Mouse (Mus musculus): Measurements from ENCODE around the gene Wars2.

Wars2 gene

DNA sequence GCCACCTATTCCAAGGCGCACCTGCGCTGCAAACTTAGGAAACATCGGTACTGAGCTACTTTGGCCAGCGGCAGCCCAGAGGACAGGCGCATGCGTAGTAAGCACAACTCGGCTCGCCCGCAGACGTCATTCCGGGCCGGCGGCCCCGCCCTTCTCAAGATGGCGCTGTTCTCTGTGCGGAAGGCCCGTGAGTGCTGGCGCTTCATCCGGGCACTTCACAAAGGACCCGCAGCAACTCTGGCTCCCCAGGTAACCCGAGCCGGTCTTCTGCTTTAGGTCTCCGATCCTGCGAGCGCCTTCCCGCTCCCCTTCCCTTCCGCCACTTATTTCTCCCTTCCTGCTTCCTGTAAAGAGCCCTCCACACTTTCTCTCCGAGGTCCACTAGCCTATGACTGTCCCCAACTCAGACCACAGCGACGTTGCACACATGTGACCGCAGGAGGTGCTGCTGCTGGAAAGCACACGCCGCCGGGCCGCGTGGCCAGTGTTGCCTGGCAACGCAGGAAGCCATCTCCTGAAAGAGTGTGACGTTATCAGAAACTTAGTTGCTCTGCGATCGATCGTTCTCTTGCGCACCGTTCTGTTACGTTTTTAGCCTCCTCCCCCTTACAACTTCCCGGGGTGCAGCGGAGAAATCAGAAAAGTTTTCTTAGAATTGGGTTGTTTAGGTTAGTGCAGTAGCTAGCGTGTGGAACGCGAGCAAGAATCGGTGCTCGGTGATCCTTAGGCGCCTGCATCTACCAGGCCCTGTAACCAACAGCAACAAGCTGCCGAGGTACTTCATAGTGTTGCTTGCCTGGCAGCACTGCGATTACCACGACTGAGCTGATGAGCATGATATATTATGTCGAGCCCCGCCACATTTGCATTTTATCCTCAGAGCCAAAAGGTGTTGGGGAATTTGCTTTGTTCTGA is at the start of gene Wars2:
Wars2 (plus strand) TSS at position 129 of the 915 bp plus-strand sequence.
- peak; percentile 94 for DNase-seq

DNA sequence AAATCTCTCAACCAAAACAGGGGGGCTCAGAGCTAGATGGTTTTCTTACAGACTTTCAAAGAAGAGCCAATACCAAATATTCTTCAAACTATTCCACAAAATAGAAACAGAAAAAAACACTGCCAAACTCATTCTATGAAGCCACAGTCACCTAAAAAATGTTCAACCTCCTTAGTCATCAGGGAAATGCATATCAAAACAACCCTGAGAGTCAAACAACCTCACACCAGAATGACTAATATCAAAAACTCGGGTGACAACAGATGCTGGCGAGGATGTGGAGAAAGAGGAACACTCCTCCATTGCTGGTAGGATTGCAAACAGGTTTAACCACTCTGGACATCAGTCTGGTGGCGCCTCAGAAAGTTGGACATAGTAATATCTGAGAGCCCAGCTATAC is 44.1 kb upstream of the Wars2 start:
- DNase-seq: no peak

DNA sequence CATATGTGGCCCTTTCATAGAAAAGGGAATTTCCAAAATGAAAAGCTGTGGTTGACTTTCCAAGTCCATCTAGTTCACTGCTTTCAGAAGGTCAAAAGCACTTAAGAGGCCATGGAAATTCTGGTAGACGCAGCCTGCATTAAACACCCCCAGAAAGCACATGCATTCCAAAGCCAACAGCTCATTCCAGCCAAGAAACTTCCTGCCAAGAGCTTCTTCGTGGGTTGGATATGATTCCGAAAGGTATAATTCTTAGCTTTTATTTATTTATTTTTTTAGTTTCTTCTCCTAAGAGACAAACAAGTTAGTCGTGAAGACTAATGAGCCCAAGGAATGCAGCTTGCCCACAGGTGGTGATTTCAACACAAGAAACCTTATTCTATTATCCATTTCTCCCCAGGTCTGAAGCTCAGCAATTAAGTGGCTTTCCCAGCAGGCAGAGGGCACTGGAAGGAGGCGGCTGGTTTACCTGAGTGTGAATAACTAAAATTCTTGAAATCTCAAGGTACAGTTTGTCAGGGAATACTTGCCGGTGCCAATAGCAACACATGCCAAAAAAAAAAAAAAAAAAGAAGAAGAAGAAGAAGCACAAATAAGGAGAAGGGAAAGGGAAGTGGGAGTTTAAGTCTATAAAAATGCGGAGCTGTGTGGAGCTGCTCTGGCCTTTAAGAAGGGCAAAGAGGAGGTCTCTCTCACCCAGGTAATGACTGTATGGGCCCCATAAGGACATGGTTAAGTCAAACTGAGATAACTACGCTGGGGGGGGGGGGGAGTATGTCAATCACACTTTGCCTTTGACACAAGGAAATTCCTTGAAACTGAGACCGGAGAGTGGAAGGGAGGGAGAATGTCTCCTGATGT is 30.3 kb upstream of the Wars2 start:
- no peak for DNase-seq

DNA sequence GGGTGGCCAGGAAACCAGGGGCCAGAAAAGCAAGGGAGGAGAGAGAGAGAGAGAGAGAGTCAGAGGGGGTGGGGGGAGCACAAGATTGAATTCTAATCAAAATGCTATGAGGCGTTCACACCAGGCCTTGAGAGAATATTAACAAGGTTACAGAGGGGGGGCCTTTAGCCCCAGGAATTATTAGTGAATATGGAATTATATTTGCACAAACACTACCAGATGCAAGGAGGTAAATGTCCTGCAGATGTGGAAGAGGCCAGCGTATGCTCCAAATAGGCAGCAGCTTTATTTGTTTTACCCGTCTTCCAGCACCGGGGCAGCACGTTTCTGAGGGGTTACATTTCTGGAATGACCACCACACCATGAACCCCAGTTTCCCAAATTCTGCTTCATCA is 29.7 kb upstream of the Wars2 start:
- no peak for DNase-seq

DNA sequence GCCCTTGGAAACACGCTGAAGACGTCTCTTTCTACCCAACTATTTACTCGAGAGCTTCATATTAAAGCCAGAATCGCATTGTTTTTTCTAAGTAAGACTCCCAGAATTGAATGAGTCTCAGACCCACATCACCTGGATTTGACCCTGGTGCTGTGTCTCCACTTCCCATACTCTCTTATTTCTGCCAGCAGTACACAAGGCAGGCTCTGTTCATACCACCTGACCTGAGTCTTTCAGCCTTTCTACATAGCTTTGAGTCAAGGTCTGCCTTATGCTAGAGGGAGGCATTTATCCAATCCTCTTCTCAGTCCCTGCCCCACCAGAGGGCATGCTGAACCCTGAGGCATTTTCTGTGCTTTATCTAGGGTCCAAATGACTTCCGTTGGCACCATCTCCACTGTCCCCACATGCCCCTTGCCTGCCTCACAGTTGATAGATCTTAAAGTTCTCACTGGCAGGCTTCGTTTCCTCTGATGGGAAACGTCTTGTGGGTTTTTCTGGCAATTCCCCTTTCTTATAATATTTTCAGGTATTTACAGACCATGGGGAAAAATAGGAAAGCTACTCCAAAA is 27.5 kb upstream of the Wars2 start:
- DNase-seq: no peak

DNA sequence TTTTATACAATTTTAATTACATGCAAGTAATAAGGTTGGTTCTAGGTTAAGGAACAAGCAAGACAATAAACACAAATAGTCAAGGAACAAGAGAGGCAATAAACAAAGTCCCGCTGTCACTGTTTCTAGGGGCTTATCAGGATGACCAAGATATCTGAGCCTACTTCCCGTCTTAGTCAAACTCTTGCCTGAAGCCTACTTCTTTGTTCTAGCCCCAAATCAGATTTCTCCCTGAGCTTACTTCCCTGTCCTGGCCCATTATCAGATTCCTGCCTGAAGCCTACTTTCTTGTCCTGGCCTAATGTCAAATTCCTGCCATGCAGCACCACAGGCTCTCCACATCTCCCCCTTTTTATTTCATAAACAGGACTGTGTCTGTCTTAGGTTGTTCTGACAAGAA is 19.9 kb upstream of the Wars2 start:
- no peak for DNase-seq

DNA sequence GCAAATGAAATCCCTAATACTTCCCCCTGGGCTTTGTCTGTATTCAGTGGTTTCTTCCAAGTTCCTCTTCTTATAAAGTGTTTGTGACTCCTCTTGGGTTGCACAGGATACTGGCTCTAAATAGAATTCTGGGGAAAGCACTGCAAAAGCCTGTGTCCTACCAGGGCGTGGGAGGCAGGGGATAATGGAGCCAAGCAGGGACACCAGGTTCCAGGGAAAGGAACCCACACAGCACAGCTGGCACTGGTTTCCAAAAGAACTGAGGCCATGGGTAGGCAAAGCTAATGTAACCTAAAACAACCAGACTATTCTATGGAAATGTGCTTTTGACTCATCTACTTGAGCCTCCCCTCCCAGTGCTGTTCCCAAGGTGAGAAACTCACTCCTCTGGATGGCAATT is 10.3 kb upstream of the Wars2 start:
- DNase-seq: no peak

DNA sequence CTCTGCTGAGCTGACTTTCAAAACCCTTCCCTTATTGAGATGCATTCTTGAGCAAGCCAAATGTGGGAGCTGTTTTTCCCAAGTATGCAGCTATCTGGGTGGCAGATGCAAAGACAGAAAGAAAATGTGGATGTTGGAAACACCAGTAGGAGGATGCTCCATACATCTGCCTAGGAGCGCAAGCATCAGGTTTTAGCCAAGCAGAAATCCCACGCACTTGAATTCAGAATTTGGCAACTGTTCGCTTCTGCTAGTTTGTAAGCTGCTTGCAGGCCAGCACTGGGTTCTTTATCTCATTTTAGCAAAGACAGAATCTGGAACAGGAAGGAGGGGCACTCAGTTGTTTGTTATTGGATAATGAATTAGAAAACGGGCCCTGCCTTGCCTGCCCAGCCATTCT is 8.9 kb upstream of the Wars2 start:
- DNase-seq: no peak

DNA sequence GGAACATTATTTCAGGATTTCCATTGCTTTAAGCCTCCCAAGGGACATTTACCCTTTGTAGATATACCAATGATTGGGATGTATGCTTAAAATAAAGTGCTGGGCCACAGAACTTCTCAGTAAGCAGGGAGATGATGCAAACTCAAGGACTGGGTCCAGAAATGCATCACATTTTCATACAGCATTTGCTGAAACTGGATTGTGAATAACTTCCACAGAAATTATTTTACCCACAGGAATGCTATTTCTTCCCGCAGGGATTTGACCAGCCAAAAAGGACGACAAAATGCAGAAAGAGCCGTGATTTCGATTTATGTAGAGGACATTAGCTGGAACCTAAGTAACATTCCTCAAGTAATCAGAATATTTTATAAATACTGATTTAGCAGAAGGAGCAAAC is 7.0 kb upstream of the Wars2 start:
- no peak for DNase-seq

DNA sequence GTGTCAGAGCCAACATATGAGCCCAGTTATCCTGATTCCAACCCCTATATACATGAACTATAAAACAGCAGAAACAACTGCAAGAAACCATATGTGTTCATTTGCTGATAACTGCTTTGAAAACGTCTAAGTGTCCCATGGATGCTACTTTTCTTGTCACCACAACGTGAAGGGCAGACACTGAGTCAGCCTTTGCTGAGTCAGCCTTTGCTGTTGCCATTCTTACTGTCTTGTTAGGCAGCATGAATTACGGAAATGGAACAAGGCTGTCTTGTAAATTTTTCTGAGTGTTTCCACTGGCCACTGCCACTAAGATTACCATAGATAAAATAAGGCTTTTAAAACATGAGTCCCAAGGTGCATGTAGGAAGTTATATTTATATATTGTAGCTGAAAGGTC is 7.0 kb downstream of the Wars2 start:
- DNase-seq: no peak

DNA sequence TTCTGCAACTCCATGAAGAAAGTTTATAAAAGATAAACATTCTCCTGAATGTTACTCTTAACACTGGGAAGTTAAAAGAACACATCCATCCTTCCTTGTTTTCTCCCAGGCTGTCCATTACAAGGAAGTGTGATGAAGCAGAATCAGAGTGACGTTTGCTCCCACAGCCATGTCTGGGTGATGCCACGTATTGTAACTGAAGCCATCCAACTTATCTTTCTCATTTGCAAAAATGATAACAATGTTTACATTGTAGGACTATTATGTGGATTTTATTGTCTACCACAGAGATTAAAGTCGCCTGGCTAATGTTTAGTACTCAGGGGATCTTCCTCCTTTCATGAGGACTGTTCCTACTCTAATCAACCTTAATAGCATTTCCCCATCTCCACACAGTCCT is 8.2 kb downstream of the Wars2 start:
- DNase-seq: no peak

DNA sequence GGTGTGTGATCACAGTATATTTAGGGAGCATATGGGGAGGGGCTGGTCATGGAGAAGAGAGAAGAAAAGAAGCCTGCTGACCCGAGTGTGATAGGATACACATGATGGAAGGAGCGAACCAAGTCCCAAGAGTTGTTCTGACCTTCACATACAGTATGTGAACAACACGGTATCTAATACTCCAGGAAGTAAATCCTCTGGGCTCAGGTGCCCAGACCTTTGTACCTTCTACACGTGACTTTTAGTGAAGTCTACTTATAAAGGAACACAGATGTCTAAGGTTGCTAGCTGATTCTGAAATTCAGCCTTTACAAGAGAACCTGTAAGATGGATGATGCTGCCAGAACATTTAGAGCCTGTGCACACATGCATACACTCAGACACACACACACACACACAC is 15.4 kb downstream of the Wars2 start:
- no peak for DNase-seq

DNA sequence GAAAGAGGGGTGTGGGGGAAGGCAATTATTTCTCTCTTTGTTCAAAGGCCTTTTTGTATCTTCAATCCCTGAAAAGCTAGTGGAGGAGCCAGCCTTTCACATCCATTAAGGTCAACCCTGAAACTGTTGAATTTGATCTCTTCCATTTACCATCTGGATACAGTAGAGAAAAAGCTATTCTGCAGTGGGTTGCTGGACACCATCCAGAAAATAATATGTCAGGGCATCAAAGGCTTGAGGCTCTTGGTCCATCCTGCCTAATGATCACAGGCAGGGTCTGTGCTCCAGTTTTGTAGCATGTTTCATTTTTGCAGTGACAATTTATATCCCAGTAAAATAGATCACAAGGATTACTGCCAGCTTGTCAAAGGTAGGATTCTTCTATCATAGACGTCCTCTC is 16.1 kb downstream of the Wars2 start:
- DNase-seq: no peak

DNA sequence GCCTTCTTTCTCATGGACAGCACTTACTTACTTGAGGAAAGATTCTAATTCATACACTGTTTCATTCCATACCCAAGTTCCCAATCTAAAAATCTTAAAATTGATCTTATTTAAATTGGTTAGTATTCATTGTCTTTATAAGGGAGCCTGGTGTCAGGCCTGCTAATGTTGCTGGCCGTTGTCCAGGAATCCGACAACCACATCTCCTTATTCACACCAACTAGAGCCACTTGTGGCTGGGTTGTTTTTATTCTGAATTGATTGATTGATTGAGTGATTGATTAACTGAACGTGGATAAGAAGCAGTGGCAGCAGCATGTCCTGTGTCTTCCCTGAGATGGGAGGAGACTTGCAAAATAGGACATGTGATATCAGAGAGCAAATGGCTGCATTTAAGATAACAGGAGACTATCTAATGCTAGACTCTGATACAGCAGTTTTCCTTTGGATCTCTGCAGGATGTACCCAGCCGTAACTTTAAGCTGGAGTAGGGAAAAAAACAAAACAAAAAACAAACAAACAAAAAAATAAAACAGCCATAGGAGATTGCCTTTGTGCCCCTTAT is 16.7 kb downstream of the Wars2 start:
- DNase-seq: no peak

DNA sequence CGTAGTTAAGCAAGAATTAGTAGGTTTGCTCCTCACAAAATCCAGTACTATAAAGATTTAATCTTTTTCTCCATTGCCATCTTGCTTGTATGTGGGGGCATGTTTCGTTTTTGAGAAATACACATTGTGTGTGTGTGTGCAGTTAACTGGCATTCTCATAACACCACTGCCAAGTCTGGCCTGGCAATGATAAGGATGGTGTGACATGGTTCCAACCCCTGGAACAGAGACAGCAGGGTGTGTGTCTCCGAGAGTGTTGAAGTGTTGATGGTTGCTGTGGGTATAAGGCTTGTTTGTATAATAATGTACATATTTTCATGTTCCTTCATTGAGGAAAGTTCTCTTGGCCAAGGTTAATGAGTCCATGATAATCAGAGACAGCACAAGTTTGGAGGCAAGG is 19.1 kb downstream of the Wars2 start:
- DNase-seq: no peak

DNA sequence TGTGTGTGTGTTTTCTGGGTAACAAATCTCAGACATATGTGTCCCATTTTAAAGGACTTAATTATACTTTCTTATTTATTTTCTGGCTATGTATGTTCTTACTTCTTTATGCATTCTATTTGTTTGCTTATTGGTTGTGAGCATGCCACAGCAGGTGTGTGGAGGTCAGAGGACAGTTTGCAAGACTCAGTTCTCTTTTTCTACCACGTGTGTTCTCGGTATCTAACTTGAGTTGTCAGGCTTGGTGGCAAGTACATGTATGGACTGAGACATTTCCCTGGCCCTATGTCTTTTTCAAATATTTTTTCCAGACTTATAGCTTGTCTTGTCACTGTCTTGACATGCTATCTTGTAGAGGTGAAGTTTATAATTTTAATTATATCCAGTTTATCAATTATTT is 21.3 kb downstream of the Wars2 start:
- DNase-seq: no peak

DNA sequence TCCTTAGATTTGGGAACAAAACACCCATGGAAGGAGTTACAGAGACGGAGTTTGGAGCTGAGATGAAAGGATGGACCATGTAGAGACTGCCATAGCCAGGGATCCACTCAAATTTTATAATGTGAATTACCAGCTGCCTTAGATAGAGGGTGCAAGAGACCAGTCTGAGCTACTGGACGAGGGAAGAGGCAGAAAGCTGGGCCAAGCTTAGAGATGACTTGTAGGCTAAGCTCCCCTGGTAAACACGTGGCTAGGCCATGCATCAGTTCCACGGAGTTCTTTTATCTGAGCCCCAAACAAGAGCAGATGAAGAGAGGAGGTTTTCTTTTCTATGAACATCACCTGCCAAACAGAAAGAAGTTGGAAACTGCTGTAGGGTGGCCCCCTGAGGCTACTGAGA is 26.9 kb downstream of the Wars2 start:
- no peak for DNase-seq

DNA sequence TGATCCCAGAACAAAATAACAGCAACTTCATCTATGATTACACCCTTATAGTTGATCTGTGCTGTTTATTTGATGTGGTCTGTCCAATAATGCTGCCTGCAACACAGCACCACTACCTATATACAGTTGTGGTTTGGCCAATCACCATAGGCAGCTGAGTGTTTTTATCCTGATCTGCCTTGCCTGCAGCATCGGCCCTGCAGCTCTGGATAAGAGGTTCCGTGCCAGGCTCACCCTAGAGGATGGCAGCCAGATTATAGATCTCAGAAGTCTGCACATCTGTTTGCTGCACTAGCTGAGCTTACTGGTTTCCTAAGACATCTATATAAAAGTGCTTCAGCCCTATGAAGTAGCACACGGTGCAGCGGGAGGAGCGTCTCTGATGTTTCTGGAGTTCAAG is 32.3 kb downstream of the Wars2 start:
- DNase-seq: no peak

DNA sequence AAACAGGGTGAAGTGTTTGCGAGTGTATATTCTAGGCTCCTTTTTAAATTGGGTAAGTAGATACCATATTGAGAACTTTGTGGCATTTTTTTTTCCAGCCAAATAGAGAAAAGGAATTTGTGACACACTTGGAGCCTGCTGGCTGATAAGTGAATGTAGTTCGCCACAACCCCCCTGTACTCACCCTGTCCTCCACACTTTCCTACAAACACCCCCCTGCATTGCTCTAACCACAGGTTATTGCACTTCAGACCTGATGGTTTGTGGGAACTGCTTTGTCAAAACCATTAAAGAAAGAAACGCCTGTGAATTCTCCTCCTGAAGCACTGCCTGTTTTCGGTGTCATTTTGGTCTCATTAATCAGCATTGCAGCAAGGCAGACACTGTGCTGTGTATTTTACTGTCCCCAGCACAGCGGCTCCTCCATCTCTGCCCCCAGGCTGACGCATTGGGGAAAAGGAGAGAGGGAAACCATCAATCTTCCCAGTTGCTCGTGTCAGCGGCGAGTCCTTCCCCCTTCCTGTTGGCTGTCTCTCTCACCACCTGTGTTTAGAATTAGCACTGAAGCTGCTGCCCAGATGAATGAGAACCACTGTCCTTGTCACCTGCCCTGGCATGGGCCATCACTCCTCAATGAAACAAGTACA is 33.9 kb downstream of the Wars2 start:
- no peak for DNase-seq

DNA sequence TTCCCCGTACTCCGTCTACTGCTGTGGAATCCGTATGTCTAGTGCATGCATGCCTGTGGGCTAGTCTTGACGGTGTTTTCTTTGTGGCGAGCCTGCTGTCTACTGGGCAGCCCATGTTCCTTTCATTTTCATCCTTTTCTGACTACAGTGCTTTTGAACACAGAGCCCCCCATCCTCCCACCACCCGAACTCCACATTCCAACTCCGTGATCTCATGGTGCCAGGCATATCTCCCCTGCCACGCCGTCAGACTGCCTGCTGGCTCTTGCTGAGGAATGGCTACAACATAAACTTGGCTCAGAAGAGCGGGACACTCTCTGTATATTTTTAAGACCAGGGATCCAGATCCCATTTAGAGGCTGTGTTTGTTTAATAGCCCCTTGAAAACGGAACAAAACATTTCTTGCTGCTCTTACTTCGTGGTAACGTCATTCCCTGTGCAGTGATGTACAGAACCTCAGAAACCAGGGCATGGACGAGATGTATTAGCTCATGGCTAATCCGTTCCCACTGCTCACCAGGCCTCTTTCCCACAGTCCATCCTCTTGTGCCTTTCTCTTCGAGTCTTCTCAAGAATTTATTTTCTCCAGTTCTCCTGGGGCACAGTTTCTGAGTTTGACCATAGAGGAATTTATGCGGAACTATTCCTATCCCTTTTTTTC is 42.6 kb downstream of the Wars2 start:
- no peak for DNase-seq

DNA sequence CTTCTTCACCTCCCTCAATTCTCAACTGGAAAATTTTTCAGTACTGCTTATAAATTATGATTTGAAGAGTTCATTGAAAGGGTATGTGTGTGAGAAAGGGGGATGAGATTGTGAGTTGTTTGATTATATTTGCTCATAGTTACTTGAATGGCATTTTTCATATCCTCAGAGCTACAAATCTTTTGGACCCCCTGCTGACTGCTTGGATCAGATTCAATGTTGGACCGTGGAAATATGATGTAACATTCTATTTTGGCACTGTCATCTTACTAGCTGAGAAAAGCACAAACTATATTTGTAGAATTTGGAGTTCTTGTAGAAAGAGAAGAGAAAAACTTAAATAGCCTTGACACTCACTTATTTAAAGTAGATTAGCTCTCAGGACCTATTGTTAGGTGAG is 43.5 kb downstream of the Wars2 start:
- DNase-seq: no peak

DNA sequence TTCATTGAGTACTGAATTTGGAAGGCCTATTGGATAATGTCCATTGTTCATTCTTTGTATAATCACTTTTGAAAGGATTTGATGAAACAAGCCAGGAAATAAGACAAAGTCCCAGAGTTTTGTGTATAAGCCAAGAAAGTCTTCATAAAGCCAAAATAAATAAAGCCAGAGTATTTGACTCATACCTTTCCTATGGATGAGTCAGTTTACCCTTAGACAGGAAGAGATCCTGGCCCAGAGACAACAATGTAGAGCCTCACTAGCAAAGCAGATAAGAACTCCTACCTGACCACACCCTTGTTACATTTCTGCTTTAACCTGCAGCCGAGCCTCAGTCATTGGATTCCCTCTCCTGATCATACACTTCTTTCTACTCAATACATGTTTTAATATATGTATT is 47.2 kb downstream of the Wars2 start:
- DNase-seq: no peak

Measured in B cell, adult 2 months (primary cell).